ENCODE assay signal across 12 mouse cellular contexts in the genomic region with DNA sequence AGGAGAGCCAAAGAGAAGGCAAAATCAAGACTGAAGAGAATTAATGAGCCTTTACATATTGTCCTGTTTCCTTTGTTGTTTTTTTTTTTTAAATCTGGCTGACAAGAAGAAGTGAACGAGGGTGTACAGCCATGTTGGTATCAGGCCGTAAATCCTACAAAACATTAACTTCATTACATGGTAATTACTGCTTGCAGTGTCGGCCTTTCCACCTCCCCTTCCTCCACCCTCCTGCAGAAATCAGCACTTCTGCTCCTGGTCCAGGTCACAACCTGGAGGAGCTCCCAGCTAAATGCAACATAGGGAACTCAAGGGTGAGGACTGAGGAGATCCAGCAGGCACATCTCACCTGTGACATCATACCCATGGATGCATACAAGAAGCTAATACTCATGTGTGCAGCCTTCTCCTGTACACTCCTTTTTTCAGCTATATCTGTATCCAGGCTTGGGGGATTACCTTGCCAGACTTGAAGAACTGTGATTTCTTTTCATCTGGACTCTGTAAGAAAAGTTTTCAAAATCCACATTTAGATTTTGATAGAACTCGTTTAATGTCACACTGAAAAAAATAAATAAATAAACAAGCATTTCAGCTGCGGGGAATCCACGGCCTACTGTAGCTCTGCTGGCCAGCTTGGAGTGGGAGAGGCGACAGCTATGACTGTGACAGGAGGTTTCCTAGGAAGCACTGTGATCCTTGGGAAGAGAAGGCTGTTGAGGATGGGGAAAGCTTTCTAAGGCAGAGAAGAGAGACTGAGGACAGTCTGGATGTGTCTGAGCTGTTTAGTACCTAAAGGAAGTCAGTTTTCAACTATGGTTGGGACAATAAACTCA.
DNase-seq lines count a peak whose midpoint lies in the region; ATAC-seq and TF ChIP-seq lines count a peak whose summit lies in the region.
"Had no signal": no experiment of that assay in that cellular context is flagged by ENCODE, and none has a peak within 500 bp of the region (broad histone marks: within the 10 kb centered on the region; RNA-seq: fewer than 3 reads in every experiment).

No protein-coding gene starts in this region.

- DNase-seq in right cerebral cortex, adult 18-20 months, result peak; percentile 46
- DNase-seq in right cerebral cortex, postnatal 4 days, result no peak
- peak; percentile 20 for DNase-seq in neural tube, embryonic 11.5 days (ENCODE audit: low spot score)
- DNase-seq in midbrain, postnatal 0 days (ENCODE audit: low spot score), result no peak
- DNase-seq: gastrocnemius, postnatal 14 days; lung, adult 18-20 months; thymus, postnatal 25 days had no signal

- H3K36me3 ChIP-seq in intestine, postnatal 0 days (ENCODE audit: control insufficient read depth, insufficient read depth), result no peaks in the 10 kb centered on the region
- H3K36me3 ChIP-seq in neural tube, embryonic 11.5 days (ENCODE audit: control insufficient read depth, insufficient read depth, low read length), result no peaks in the 10 kb centered on the region
- H3K36me3 ChIP-seq in midbrain, postnatal 0 days (ENCODE audit: insufficient read depth, low read length), result no peaks in the 10 kb centered on the region
- H3K36me3 ChIP-seq: limb, embryonic 12.5 days had no signal

- 48% methylated on average over 7 of the region's 7 CpGs for WGBS in intestine, postnatal 0 days
- 37% methylated on average over 7 of the region's 7 CpGs for WGBS in neural tube, embryonic 11.5 days
- WGBS in midbrain, postnatal 0 days, result 65% methylated on average over 7 of the region's 7 CpGs

- TF ChIP-seq CTCF in intestine, postnatal 0 days (IDR thresholded peaks at IDR 0.05; ENCODE audit: low read depth), result no peak
- no peak for TF ChIP-seq CTCF in midbrain, postnatal 0 days (IDR thresholded peaks at IDR 0.05)

- no peak overlapping the region for H3K4me3 ChIP-seq in intestine, postnatal 0 days (ENCODE audit: low read depth, low read length)
- no peak overlapping the region for H3K4me3 ChIP-seq in neural tube, embryonic 11.5 days (ENCODE audit: low read depth, low read length)
- H3K4me3 ChIP-seq in midbrain, postnatal 0 days (ENCODE audit: low read depth, low read length), result no peak overlapping the region
- H3K4me3 ChIP-seq: limb, embryonic 12.5 days had no signal

- 0 out of 2 replicates have a peak, but pooled peaks cover 6% of the 10 kb centered on the region for H3K27me3 ChIP-seq in intestine, postnatal 0 days (replicated peaks; ENCODE audit: control insufficient read depth, insufficient read depth, low read length)
- peaks cover 21% of the 10 kb centered on the region for H3K27me3 ChIP-seq in neural tube, embryonic 11.5 days (ENCODE audit: control insufficient read depth, insufficient read depth, low read length)
- no peaks in the 10 kb centered on the region for H3K27me3 ChIP-seq in midbrain, postnatal 0 days (ENCODE audit: insufficient read depth, low read length)
- H3K27me3 ChIP-seq: megakaryocyte, embryonic 14.5 days had no signal

- peak; percentile 57 for ATAC-seq in intestine, postnatal 0 days
- peak; percentile 60 for ATAC-seq in neural tube, embryonic 11.5 days (ENCODE audit: insufficient read depth, low FRiP score, low TSS enrichment)
- no peak for ATAC-seq in megakaryocyte-erythroid progenitor cell, adult 5-6 weeks (replicated peaks; ENCODE audit: low FRiP score, low TSS enrichment, poor library complexity, severe bottlenecking)
- ATAC-seq in megakaryocyte progenitor cell, adult 5-6 weeks (replicated peaks; ENCODE audit: poor library complexity), result no peak
- no peak for ATAC-seq in midbrain, postnatal 0 days (ENCODE audit: low FRiP score)

- no peak overlapping the region for H3K9ac ChIP-seq in intestine, postnatal 0 days (ENCODE audit: low read depth, low read length)
- no peak overlapping the region for H3K9ac ChIP-seq in neural tube, embryonic 11.5 days (ENCODE audit: low read length)
- no peak overlapping the region for H3K9ac ChIP-seq in midbrain, postnatal 0 days (replicated peaks; ENCODE audit: low read length, poor library complexity, severe bottlenecking)
- H3K9ac ChIP-seq: limb, embryonic 12.5 days had no signal

- H3K4me2 ChIP-seq in intestine, postnatal 0 days (replicated peaks; ENCODE audit: low read depth), result peak overlapping the region; percentile 48
- no peak overlapping the region for H3K4me2 ChIP-seq in neural tube, embryonic 11.5 days (ENCODE audit: low read depth)
- H3K4me2 ChIP-seq in midbrain, postnatal 0 days (ENCODE audit: low read depth, low read length, poor library complexity, severe bottlenecking), result no peak overlapping the region
- H3K4me2 ChIP-seq: limb, embryonic 12.5 days had no signal

- no peaks in the 10 kb centered on the region for H3K9me3 ChIP-seq in intestine, postnatal 0 days (ENCODE audit: control insufficient read depth)
- no peaks in the 10 kb centered on the region for H3K9me3 ChIP-seq in neural tube, embryonic 11.5 days (ENCODE audit: control insufficient read depth, low read length)
- H3K9me3 ChIP-seq in midbrain, postnatal 0 days (ENCODE audit: low read length), result no peaks in the 10 kb centered on the region
- H3K9me3 ChIP-seq: limb, embryonic 12.5 days had no signal

- no peaks in the 10 kb centered on the region for H3K4me1 ChIP-seq in intestine, postnatal 0 days (replicated peaks; ENCODE audit: control insufficient read depth, insufficient read depth, low read length)
- peaks cover 8% of the 10 kb centered on the region; the same call in 1 of the 2 replicates for H3K4me1 ChIP-seq in neural tube, embryonic 11.5 days (ENCODE audit: control insufficient read depth, insufficient read depth, low read length)
- H3K4me1 ChIP-seq in midbrain, postnatal 0 days (ENCODE audit: insufficient read depth, low read length), result no peaks in the 10 kb centered on the region
- H3K4me1 ChIP-seq: megakaryocyte, embryonic 14.5 days had no signal

- no peak overlapping the region for H3K27ac ChIP-seq in intestine, postnatal 0 days (ENCODE audit: low read depth, low read length)
- H3K27ac ChIP-seq in neural tube, embryonic 11.5 days (ENCODE audit: low read depth, low read length), result no peak overlapping the region
- H3K27ac ChIP-seq in midbrain, postnatal 0 days (ENCODE audit: low read depth, low read length), result no peak overlapping the region
- H3K27ac ChIP-seq: limb, embryonic 12.5 days had no signal

Comparison
In these comparisons a context has a peak if more than half of its experiments do, and no peak if none do; other contexts are left out.
1. DNase-seq: peak in right cerebral cortex, adult 18-20 months (single experiment) and neural tube, embryonic 11.5 days (single experiment); none in right cerebral cortex, postnatal 4 days (single experiment) and midbrain, postnatal 0 days (single experiment).
2. ATAC-seq: peak in intestine, postnatal 0 days (single experiment) and neural tube, embryonic 11.5 days (single experiment); none in megakaryocyte-erythroid progenitor cell, adult 5-6 weeks (single experiment), megakaryocyte progenitor cell, adult 5-6 weeks (single experiment) and midbrain, postnatal 0 days (single experiment).